Mouse (Mus musculus): ENCODE data around the gene Hpcal1.

Hpcal1 gene

GRCm38 (mm10) chr12:17715720-17716478, 25.2 kb downstream of the Hpcal1 start:
- no peak for DNase-seq (ENCODE audit: low spot score)

- no peak for DNase-seq (ENCODE audit: low spot score)
Measured at GRCm38 (mm10) chr12:17717257-17717656, 26.6 kb downstream of the Hpcal1 start.

- DNase-seq (ENCODE audit: low spot score), result no peak
Measured at GRCm38 (mm10) chr12:17718146-17718545, 27.5 kb downstream of the Hpcal1 start.

- DNase-seq (ENCODE audit: low spot score), result no peak
Measured at GRCm38 (mm10) chr12:17721058-17721457, 30.4 kb downstream of the Hpcal1 start.

GRCm38 (mm10) chr12:17722452-17723181, 32.0 kb downstream of the Hpcal1 start:
- no peak for DNase-seq (ENCODE audit: low spot score)

GRCm38 (mm10) chr12:17723182-17723570, 32.5 kb downstream of the Hpcal1 start:
- DNase-seq (ENCODE audit: low spot score), result no peak

- DNase-seq (ENCODE audit: low spot score), result no peak
Measured at GRCm38 (mm10) chr12:17723999-17724398, 33.3 kb downstream of the Hpcal1 start.

- DNase-seq (ENCODE audit: low spot score), result no peak
Measured at GRCm38 (mm10) chr12:17724412-17725090, 33.9 kb downstream of the Hpcal1 start.

GRCm38 (mm10) chr12:17725592-17725991, 34.9 kb downstream of the Hpcal1 start:
- no peak for DNase-seq (ENCODE audit: low spot score)

GRCm38 (mm10) chr12:17726576-17727320, 36.1 kb downstream of the Hpcal1 start:
- peak; percentile 39 for DNase-seq (ENCODE audit: low spot score)

GRCm38 (mm10) chr12:17727676-17728339, 37.2 kb downstream of the Hpcal1 start:
- no peak for DNase-seq (ENCODE audit: low spot score)

GRCm38 (mm10) chr12:17729211-17729900, 38.7 kb downstream of the Hpcal1 start:
- no peak for DNase-seq (ENCODE audit: low spot score)

GRCm38 (mm10) chr12:17732006-17732405, 41.4 kb downstream of the Hpcal1 start:
- DNase-seq (ENCODE audit: low spot score), result no peak

- DNase-seq (ENCODE audit: low spot score), result no peak
Measured at GRCm38 (mm10) chr12:17732546-17732945, 41.9 kb downstream of the Hpcal1 start.

- DNase-seq (ENCODE audit: low spot score), result peak; percentile 29
Measured at GRCm38 (mm10) chr12:17733114-17733904, 42.7 kb downstream of the Hpcal1 start.

GRCm38 (mm10) chr12:17736396-17736795, 45.7 kb downstream of the Hpcal1 start:
- no peak for DNase-seq (ENCODE audit: low spot score)

- no peak for DNase-seq (ENCODE audit: low spot score)
Measured at GRCm38 (mm10) chr12:17736859-17737577, 46.4 kb downstream of the Hpcal1 start.

GRCm38 (mm10) chr12:17737808-17738207, 47.2 kb downstream of the Hpcal1 start:
- DNase-seq (ENCODE audit: low spot score), result no peak

- DNase-seq (ENCODE audit: low spot score), result peak; percentile 76
Measured at GRCm38 (mm10) chr12:17738473-17738872, 47.8 kb downstream of the Hpcal1 start.

Data from embryo, embryonic 10 days (tissue).